Mouse (Mus musculus) thymus, postnatal 4 days (tissue): ENCODE results near the gene Espn.

ENCODE experiments used
- DNase-seq: peaks from one replicate; pipeline ENCODE4 v3.0.0; 2021

Gene Espn

GRCm38 (mm10) chr4:152096927-152097326 is 55.2 kb downstream of the Espn start:
- DNase-seq: no peak

DNA sequence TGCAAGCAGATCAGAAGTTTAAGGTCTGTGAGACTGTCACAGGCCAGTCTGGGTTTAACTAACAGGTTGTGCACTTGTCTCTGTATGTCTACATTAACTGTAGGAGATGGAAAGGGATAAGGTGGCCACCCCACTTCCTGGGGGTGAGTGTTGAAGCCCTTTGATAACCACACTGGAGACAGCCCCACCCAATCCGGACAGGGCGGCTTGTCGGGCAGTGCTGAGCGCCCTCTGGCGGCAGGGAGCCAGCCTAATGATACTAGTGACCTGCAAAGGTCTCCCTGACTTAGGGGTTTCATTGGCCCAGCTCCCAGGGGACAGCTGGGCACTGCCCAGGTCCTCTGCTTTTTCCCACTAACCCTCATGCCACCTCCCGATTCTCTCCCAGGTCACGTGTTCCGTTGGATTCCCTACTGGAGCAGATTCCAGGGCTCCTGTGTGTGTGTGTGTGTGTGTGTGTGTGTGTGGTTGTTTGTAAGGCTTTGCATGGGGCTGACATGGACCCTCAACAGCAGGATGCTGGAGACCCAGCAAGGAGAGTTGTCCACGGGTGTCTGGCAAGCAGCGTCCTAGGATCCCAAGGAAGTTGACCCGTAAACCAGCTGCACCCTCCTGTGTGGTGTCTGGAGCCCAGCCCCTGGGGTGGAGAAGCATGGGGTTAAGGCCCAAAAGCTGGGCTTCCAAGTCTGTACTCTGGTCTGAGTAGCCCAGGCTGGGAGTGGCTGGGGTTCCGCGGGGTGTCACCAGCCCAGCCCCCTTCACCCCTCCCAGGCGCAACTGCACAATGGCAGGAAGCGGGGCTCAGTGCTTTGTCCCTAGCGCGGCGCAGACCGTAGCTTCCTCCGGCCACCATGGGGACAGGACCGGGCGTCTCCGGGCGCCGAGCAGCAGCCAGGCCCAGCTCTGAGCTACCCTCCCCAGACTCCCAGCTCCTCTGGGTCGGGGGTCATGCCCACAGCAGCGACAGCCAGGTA is 55.9 kb downstream of the Espn start:
- DNase-seq: peak; percentile 89

DNA sequence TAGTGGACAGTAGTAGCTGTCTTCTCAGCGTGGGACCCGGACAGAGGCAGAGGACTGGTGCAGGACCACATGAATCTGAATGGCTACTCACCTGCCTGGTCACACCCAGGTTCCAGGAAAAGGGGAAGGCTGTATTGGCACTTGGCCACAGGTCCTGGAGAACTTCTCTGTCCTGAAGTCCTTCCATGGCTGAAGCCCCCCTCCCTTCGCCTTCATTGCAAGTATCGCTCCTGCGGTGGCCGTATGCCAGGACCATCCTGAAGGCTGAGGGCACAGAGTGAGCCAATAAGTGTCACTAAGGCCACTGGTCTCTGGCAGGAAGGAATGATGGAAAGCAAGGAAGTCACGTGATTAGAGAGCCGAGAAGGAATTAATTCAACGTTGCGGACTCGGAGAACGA is 57.9 kb downstream of the Espn start:
- no peak for DNase-seq

DNA sequence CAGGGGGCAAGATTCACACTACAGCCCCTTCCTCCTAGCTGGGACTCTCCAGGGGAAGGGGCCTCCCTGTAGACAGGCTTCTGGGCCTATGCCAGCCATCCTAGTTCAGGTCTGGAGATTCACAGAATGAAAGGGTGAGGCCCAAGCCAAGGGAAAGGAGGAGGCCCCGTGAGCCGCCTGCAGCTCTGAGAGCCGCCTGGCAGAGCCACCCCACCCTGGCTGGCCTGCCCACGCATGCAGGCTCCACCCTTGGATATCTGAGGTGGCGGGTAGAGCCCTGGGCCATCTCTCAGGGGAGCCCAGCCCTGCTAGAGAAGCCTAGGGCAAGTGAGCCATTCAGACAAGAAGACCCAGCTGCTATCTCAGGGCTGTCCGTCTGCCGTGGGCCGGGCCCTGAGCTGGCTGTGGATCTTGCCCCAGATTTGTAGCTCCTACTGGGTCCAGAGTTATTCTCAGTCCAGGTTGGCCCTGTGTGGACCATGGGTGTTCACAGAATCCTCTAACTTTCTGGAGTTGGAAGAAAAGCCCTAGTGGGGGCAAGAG is 59.3 kb downstream of the Espn start:
- no peak for DNase-seq

DNA sequence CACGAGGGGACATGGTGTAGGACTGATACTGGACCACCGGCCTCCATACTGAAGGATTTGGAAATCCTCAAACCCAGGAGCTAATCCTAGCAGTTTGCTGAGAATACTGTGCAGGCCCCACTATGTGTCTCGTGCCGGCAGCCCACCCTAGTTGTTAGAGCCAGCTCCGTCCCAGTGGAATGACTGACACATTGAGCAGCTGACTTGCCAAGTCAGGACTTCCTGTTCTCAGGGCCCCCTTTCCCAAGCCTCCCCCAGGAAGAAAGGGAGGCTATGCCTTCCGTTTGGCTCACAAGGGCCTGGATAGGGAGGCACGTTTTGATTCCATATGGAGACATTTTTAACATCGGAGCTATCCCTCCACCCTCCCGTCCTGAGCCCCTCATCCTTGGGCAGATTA is 62.0 kb downstream of the Espn start:
- no peak for DNase-seq

DNA sequence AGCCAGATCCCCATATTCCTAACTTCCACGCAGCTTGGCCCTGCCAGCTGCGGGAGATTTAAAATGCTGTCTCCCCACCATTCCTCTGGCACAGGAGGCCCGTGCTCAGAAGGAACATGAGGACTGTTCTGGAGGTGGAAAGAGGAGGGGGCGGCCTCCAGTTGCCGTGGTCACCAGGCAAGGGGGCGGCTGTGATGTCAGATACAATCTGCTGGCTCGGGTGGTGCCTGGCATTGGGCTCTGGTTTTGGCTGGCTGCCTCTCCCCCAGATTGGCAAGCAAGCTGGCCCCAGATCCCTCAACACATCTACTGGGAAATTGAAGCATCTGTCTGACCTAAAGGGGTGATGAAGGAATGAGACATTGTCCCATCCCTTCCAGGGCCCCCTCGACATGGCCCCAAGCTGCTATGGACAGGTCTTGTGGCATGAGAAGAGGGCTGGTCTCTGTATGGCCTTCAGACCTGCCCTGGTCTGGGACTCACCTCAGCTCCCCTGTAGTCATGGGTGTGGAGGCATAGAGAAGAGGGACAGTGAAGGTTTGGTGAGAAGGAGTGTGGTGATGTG is 63.5 kb downstream of the Espn start:
- DNase-seq: no peak

- no peak for DNase-seq
These were observed 64.0 kb downstream of the Espn start for GRCm38 (mm10) chr4:152088133-152088532.

GRCm38 (mm10) chr4:152087211-152088081 is 64.7 kb downstream of the Espn start:
- no peak for DNase-seq

DNA sequence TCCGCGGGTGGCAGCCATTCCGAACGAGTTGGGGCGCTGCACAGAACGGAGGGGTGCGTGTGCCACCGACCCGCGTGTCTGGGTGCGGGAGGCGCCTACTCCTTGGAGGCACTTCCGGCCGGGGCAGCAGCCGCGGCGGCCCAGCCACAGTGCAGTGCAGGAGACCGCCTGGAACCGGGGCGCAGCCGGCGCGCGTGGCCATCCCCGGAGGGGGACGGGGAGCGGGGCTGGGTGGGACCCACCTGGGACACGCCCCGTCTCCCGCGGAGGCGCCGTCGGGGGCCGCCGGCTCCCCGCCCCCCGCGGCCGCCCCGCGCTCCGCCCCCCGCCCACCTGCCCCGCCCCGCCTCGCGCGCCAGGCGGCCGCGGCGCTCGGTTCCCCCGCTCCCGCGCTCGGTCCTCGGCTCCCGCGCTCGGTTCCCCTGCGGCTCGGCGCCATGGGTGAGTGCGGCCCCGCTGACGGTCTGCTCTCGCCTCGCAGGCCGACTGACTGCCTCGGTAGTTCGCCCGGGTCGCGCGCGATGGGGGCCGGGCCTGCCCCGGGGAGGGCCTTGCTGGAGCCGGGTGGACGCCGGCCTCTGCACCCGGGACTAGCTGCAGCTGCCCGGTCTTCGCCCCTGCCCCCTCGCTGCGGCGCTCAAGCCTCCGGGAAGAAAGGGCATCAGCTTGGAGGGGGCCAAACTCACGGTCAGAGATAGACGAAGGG is 65.5 kb downstream of the Espn start:
- DNase-seq: peak; percentile 81

- DNase-seq: no peak
These were observed 67.6 kb downstream of the Espn start for GRCm38 (mm10) chr4:152084616-152085015.

DNA sequence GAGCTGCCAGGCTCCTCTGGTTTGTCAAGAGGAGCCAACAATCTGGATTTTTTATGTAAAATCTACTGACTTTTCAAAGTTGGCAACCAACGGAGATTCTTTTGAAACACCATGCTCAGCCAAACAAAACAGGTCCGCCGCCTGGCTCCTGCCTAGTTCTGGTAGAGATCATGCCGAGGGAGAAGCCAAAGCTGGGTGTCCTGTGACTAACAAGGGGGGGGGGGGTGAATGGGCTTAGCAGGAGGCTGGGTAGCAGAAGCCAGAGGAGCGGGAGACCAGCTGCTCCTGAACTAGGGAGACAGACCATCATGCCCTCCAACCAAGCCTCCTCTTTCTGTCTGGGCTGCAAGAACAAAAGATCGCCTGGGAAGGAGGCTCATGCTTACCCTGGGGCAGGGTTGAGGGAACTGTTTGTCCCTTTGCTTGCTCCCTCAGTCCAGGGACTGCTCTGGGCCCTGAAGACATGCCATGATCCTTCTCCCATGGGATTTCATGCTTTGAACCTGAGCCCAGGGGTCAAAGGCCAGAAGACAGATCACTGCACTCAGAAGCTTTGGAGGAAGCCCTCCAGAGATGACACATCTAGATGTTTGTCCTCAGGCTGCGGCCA is 68.5 kb downstream of the Espn start:
- DNase-seq: no peak

DNA sequence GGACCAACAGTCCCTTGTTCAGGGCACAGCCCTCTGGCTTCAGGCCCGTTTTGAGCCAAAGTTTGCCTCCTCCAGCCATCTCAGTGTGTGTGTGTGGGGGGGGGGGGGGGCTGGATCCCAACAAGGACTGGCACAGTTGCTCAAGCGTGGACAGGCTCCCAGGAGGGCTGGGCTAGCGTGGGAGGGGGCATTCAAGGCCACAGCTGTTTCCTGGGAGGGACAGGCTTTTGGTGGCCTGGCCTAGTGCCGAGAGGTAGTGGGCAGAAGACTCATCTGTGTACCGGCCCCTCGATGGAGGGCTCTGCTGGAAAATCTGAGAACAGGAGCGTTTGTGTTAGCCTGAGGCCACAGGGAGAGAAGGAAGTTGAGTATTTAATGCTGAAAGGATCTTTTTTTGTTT is 72.2 kb downstream of the Espn start:
- DNase-seq: no peak

- no peak for DNase-seq
These were observed 72.9 kb downstream of the Espn start for GRCm38 (mm10) chr4:152079261-152079660.

GRCm38 (mm10) chr4:152078105-152078530 is 74.1 kb downstream of the Espn start:
- DNase-seq: no peak

DNA sequence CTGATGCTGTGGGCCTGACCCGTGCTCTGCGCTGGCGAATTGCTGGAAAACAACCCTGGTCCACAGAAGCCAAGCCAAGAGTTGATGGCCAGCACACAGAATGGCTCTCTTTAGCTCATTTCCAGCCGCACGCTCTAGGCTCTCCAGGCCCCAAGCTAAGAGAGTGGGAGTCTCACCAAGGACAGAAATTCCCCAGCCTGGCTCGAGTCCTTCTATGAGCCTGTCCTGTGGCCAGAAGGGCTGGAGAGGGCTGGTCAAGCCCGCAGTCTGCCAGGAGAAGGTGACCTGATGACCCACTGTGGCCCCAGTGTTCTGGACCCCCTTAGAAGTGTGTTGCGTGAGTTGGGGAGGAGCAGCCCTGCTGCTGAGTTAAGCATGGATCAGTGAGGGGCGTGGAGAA is 75.0 kb downstream of the Espn start:
- DNase-seq: no peak

DNA sequence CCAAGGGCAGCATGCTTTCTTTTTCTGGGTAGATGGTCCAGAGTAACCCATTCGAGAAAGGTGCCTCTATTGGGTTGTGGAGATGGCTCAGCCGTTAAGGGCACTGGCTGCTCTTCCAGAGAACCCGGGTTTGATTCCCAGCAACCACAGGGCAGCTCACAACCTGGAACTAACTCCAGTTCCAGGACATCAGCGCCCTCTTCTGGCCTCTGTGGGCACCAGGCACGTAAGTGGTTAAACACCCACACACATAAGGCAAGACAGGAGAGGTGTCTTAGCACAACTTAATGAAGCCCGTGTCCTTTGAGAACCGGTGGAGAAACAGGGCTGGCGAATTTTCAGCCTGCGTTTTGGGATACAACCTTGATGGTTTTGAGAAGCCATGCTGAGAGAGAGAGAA is 77.6 kb downstream of the Espn start:
- DNase-seq: no peak

DNA sequence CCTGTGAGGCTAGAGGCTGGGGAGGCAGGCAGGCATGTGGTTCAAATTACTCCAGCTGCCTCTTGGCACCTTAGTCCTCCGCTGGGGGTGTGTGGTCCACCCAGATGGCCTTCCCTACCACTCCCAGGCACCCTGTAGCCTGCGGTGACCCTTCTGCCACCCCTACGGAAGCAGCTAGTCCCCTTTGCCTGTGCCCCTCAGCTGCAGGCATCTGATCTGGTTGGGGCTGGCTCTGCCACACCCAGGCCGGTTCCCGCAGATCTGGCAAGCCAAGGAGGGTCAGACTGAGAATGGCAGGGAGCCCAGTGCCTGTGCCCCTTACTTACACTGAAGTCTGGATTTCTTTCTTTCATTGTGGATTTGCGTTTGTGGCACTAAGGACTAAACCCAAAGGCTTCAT is 78.5 kb downstream of the Espn start:
- no peak for DNase-seq

DNA sequence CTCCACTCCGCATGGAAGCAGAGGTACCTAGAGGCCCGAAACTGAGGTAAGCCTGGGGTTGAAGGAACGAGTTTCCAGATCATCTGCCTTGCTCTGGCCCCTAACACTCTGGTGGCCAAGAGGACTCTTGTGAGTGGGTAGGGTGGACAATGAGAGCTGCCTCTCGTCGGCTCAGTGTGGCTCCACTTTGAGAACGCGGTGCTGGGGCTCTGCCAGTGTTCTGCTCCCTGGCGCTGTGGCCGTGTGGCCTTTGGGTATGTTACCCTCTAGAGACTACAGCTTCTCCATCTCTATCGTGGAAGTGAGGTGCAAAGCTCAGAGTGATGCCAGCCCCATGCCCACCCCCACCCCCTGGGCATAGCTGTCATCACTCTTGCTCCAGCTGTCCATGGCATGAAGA is 79.5 kb downstream of the Espn start:
- no peak for DNase-seq

- no peak for DNase-seq
These were observed 80.0 kb downstream of the Espn start, which contains the start of gene Plekhg5 for GRCm38 (mm10) chr4:152072121-152072601. TSS of gene Plekhg5 (plus strand) at chr4:152072498.

DNA sequence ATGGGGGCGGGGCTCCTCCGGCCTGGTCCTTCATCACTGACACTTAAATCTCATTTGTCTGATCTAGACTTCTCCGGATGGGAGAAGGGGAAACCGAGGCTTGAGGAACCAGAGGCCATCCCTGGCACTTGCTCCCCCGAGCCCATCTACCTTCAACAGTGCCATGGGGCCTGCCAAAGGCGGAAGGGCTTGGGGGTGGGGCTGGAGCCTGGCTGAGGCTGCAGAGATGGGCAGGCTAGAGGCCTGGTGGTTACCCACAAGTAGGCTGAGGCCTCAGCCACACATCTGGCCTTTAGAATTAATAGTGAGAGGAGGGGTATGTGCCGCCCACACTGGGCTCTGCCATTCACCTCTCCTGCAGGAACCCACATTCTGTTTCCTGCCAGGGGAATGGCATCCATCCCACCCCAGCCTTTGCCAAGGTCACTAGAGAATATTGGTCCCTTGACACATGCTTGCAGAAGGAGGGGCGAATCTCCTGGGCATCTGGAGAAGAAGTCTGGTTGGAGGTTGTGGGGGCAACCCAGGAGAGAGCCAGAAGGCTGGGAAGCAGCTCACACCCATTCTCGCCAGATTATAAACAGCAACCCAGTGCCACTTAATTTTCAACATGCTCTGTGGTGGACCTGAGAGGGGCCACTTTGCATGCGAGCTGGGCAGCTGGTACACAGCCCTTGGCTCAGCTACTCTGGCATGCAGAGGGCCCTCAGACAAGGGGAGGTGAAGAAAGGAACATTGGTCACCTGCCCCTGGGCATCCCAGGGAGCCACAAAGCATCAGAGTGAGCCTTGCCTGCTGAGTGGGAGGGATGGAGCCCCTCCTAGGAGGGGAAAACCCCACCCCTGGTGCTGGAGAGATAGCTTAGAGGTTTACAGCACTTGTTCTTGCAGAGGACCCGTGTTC is 81.4 kb downstream of the Espn start:
- DNase-seq: no peak
